Mouse (Mus musculus) ES-Bruce4 (cell line): ENCODE results near the gene U2surp.

Source experiments
- CTCF ChIP-seq: IDR thresholded peaks from one replicate; pipeline ENCODE4 v1.8.1; 2011; ENCODE audit warnings: low read depth, low read length
- EP300 ChIP-seq: IDR thresholded peaks from 2 replicates; pipeline ENCODE4 v1.6.1; 2011; ENCODE audit warnings: low read depth, low read length; ENCODE audit not compliant: insufficient read depth
- POLR2A ChIP-seq: IDR thresholded peaks from one replicate; pipeline ENCODE4 v1.8.1; 2011; ENCODE audit warnings: low read length; ENCODE audit not compliant: insufficient read depth

DNA sequence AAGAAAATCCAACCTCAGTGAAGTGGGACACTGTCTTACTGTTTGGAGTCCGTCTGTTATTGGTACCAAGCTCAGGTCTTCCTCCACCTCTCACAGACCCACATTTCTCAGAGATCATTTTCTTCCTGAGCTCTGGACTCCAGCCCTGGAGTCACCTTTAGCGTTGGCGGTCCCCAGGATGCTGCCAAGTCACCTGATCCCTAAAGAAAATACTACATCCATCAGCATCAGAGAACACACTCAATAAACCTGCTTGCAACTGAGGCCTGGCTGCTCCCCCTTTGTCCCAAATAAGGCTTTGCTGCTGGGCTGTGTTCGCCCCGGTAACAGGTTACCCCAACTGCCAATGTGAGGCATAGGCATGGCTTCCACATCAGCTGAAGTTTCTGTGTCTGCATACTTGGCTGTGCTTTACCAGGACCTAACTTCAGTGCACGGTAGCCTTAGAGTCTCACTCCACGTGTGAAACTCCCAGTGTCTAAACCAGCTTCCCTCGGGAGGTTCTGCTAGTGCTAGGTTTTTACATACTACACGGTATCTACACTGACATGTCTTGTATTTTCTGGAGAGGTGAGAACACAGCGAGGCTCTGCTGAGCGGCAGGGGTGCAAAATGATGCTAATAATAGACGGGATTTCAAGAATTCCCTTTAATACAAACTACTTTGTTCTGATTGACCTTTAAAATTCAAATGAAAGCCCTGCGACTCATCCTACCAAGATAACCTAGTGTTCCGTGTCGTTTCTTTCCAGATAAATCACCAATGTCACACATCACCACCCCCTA lies 38.0 kb upstream of the U2surp start:
- TF ChIP-seq CTCF: no peak
- no peak for TF ChIP-seq POLR2A
- no peak for TF ChIP-seq EP300
